Mouse (Mus musculus) lung, postnatal 10 days (tissue): Measurements from ENCODE around the gene Nrip1.

Experiments used
- DNase-seq: peaks from one replicate; pipeline ENCODE4 v3.0.0; 2021

Gene Nrip1

GRCm38 (mm10) chr16:76312887-76313420 is 60.7 kb downstream of the Nrip1 start:
- no peak for DNase-seq

GRCm38 (mm10) chr16:76310791-76311190 is 62.8 kb downstream of the Nrip1 start:
- no peak for DNase-seq

GRCm38 (mm10) chr16:76310286-76310685 is 63.3 kb downstream of the Nrip1 start:
- DNase-seq: no peak

DNA sequence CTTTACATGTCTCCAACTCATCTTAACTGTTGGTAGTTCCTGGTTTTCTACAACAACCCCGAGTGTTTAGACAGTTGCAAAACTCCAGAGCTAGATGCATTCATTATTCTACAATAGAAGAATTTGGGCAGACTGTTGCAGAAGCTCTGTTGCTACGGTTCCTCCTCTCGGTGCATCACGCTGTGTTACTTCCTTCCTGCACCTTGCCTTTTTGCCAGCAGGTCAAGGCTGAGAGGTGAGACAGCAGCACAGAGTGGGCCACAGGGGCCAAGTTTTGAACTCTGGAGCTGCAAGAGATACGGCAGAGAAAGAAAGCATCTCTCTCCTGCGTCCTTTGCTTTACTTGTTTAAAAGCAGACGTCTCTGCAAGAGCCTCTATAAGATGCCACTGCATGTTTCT is 64.3 kb downstream of the Nrip1 start:
- DNase-seq: no peak

- no peak for DNase-seq
Measured at GRCm38 (mm10) chr16:76307039-76307438, 66.6 kb downstream of the Nrip1 start.

- no peak for DNase-seq
Measured at GRCm38 (mm10) chr16:76306446-76306845, 67.2 kb downstream of the Nrip1 start.

DNA sequence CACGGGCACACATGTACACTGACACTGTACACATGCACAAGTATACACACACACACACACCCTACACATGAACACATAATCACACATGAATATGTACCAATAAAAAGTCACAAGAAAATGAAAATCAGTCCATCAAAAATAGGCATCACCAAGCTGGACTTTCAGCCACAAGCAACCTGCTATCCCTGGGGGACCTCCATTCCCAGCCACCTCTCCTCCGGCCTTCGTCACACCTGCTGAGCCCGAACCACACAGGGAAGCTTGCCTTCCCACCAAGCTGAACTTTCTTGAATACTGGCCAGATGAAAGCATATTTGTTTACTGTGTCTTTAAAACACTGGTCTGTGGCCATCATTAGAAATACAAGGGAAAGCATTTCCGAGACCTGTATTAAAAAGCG is 70.2 kb downstream of the Nrip1 start:
- no peak for DNase-seq

DNA sequence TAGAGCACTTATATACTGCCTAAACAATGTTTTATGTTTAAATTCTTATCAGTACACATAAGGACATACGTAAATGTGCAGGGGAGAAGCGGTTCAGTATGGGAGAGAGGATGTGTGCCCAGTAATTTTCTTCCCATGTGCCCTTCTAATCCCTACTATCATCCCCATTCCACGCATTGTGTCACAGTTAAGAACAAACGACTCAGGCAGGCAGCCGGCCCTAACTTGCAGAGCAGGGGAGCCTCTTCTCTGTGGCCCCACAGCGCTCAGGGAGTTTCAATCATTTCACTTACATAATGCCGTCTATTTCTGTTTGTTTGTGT is 71.9 kb downstream of the Nrip1 start:
- no peak for DNase-seq

- no peak for DNase-seq
Measured at GRCm38 (mm10) chr16:76301037-76301727, 72.4 kb downstream of the Nrip1 start.

DNA sequence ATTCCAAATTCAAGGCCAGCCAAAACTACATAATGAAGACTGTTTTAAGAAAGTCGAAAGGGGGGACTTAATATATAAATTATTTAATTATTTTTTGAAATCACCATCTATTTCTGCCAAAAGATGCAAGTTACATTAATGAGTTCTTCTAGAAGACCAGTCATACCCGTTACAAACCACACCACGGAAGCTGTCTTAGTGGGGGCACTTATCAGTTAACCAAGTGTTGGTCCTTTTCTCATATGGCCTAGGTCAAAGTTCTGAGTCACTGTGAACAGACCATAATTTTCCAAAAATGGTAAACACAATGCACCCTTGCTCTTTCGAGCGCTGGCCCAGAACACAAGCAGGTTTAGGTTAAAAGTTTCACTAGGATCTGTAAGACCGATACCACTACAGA is 73.2 kb downstream of the Nrip1 start:
- DNase-seq: no peak

- no peak for DNase-seq
Measured at GRCm38 (mm10) chr16:76299511-76299910, 74.1 kb downstream of the Nrip1 start.

- DNase-seq: no peak
Measured at GRCm38 (mm10) chr16:76295322-76295721, 78.3 kb downstream of the Nrip1 start.

DNA sequence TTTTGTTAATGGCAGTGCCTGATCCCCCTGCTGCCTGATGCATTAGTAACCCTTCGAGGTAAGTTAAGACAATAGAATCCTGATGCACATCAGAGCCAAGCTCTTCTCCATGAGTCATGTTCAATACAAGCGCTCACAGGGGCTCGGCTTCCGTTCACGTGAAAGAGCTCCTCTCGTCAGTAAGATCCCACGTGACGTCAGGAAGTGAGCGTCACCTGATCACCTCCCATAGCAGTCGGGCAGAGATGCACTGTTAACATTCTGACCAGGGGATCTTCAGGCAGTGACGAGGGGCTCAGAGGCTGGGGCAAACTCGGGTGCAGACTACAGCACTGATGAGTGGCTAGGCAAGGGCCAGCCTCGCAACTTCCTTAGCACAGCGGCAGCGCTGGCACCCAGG is 79.1 kb downstream of the Nrip1 start:
- no peak for DNase-seq

DNA sequence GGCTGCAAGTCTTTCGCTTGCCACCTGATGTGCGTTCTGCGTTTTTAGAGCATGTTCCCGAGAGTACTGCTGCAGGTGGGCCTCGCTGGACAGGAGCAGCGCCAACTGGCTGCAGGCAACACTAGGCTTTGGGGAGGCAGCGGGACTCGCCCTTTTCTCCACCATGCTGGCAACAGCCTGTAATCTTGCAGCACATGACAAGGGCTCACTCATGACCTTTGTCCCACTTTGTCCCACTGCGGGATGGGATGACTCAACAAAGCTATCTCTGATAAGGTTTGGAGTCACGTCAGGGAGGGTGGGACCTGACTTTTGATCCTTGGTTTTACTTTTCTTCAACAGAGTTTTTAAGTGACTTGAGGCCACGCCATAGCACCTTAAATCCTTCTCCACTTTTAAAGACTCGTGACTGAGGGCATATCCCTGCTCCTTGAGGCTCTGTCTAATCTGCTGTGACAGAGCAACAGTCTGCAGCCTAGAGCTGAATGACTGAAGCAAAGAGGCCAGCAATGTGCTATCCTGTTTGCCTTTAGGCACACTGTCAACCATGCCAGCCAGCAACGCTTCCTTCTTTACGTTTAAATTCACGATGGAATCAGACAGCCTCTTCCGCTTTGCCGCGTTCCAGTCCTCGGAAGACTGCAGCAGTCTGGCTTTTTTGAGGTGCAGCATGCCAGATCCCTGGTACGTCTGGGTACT is 79.7 kb downstream of the Nrip1 start:
- DNase-seq: no peak

DNA sequence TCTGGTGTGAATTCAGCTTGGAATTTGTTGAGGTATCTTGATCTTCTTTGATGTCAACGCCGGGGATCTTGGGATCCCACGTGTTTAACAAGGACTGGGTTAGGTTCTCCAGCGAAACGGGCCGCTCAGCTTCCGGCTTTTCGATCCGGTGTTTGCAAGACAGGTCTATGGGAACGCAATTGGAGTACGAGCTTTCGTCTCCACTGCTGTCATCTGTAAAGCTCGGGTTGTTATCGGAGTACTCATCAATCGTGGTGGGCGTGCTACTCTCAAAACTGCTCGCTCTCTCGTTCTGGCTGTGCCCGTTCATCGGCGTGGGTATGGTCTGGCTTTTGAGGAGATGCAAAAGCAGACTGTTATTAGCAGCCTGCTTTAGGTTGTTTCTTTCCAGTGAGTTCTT is 80.5 kb downstream of the Nrip1 start:
- no peak for DNase-seq

DNA sequence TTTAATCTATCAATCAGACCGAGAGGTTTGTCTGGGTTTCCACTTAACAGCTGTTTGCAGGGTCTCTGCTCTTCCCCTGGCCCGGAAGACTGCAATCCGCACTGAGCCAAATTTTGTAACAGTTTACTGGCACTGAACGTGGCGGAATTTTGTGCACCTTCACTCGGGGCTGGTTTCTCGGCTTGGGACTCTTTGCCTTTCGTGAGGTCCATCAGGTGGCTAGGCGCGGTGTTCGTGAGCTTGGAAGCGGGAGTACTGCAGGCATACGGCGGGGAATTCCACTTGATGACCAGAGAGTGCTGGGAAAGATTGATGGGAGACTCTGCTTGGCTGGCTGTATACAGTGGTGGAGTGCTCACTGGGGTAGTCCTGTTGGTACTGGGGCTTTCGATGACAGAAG is 81.0 kb downstream of the Nrip1 start:
- no peak for DNase-seq

- no peak for DNase-seq
Measured at GRCm38 (mm10) chr16:76291366-76291765, 82.3 kb downstream of the Nrip1 start.

DNA sequence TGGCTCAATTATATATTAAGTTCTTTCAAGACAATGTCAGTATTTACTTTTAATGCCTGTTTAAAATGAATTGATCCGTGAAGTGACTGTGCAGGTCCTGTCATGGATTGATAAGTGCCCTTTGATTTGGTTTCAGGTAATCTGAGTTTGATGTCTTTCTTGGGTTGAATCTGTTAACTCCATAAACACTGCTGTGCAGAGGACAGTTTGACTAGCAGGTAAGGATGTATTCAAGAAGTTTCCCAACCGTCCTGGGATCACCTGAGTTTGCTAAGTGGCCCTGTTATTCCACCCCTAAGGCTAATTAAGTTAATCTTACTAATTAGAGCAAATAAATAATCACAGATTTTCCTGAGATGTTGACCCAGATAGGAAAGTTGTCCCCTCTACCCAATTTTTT is 84.1 kb downstream of the Nrip1 start:
- no peak for DNase-seq

- DNase-seq: no peak
Measured at GRCm38 (mm10) chr16:76283796-76284195, 89.8 kb downstream of the Nrip1 start.

DNA sequence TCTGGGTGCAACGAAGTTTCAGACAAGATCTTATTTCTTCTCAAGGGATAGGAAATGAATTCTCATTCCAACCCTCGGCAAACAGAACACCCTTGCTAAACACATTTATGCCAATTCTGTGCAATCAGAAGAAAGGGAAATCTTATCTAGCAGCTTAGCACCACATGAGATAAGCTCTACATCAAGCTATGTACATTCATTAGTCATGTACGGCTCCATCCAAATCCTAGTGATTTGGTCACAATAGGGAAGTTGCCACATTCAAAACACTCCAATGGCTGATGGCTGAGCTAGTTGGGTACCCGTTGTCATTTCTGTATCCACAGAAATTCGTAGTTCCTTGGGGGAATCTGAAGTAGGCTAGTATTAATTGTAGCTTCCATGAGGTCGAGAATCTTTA is 91.8 kb downstream of the Nrip1 start:
- DNase-seq: no peak

- no peak for DNase-seq
Measured at GRCm38 (mm10) chr16:76280365-76280764, 93.3 kb downstream of the Nrip1 start.

GRCm38 (mm10) chr16:76276271-76276670 is 97.4 kb downstream of the Nrip1 start:
- no peak for DNase-seq

DNA sequence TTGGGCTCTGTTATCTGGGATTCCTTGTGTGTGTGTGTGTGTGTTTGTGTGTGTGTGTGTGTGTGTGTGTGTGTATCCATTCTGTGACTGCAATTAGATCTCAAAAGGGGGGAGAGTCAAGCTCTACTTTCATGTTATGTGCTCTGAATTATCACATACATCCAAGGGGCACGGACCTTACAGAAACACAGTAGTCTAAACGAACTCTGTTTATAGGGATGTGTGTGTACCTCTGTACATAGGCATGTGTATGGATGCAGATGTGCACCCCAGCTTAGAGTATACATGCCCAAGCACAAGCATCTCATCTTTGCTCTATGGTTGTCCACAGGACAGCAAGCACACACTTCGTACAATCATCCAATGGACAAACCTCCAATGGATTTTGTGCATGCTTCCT is 98.0 kb downstream of the Nrip1 start:
- no peak for DNase-seq

- no peak for DNase-seq
Measured at GRCm38 (mm10) chr16:76275166-76275565, 98.5 kb downstream of the Nrip1 start.
